Mouse (Mus musculus): Measurements from ENCODE around the gene Grm1.

Grm1 gene

GRCm38 (mm10) chr10:10834828-10835227 lies 247.3 kb downstream of the Grm1 start:
- DNase-seq (ENCODE audit: low read depth in 1 of 2, low spot score in 2 of 2): no peak

- no peak for DNase-seq (ENCODE audit: low read depth in 1 of 2, low spot score in 2 of 2)
Observed at GRCm38 (mm10) chr10:10831141-10831540, 251.0 kb downstream of the Grm1 start.

GRCm38 (mm10) chr10:10827308-10827707 lies 254.8 kb downstream of the Grm1 start:
- no peak for DNase-seq (ENCODE audit: low read depth in 1 of 2, low spot score in 2 of 2)

GRCm38 (mm10) chr10:10818061-10818460 lies 264.1 kb downstream of the Grm1 start:
- no peak for DNase-seq (ENCODE audit: low read depth in 1 of 2, low spot score in 2 of 2)

- DNase-seq (ENCODE audit: low read depth in 1 of 2, low spot score in 2 of 2): no peak
Observed at GRCm38 (mm10) chr10:10814631-10815216, 267.4 kb downstream of the Grm1 start.

GRCm38 (mm10) chr10:10812750-10813711 lies 269.1 kb downstream of the Grm1 start:
- no peak for DNase-seq (ENCODE audit: low read depth in 1 of 2, low spot score in 2 of 2)

GRCm38 (mm10) chr10:10809777-10810176 lies 272.4 kb downstream of the Grm1 start:
- no peak for DNase-seq (ENCODE audit: low read depth in 1 of 2, low spot score in 2 of 2)

- no peak for DNase-seq (ENCODE audit: low read depth in 1 of 2, low spot score in 2 of 2)
Observed at GRCm38 (mm10) chr10:10795321-10795720, 286.8 kb downstream of the Grm1 start.

GRCm38 (mm10) chr10:10790458-10790857 lies 291.7 kb downstream of the Grm1 start:
- DNase-seq (ENCODE audit: low read depth in 1 of 2, low spot score in 2 of 2): no peak

GRCm38 (mm10) chr10:10789967-10790366 lies 292.2 kb downstream of the Grm1 start:
- DNase-seq (ENCODE audit: low read depth in 1 of 2, low spot score in 2 of 2): no peak

- no peak for DNase-seq (ENCODE audit: low read depth in 1 of 2, low spot score in 2 of 2)
Observed at GRCm38 (mm10) chr10:10787906-10788416, 294.2 kb downstream of the Grm1 start.

- DNase-seq (ENCODE audit: low read depth in 1 of 2, low spot score in 2 of 2): no peak
Observed at GRCm38 (mm10) chr10:10785122-10785521, 297.0 kb downstream of the Grm1 start.

- DNase-seq (ENCODE audit: low read depth in 1 of 2, low spot score in 2 of 2): no peak
Observed at GRCm38 (mm10) chr10:10774827-10775226, 307.3 kb downstream of the Grm1 start.

GRCm38 (mm10) chr10:10763015-10763414 lies 319.1 kb downstream of the Grm1 start:
- DNase-seq (ENCODE audit: low read depth in 1 of 2, low spot score in 2 of 2): no peak

- no peak for DNase-seq (ENCODE audit: low read depth in 1 of 2, low spot score in 2 of 2)
Observed at GRCm38 (mm10) chr10:10761274-10761673, 320.9 kb downstream of the Grm1 start.

GRCm38 (mm10) chr10:10760801-10761200 lies 321.4 kb downstream of the Grm1 start:
- DNase-seq (ENCODE audit: low read depth in 1 of 2, low spot score in 2 of 2): no peak

- no peak for DNase-seq (ENCODE audit: low read depth in 1 of 2, low spot score in 2 of 2)
Observed at GRCm38 (mm10) chr10:10751033-10751432, 331.1 kb downstream of the Grm1 start.

- no peak for DNase-seq (ENCODE audit: low read depth in 1 of 2, low spot score in 2 of 2)
Observed at GRCm38 (mm10) chr10:10744097-10744496, 338.1 kb downstream of the Grm1 start.

GRCm38 (mm10) chr10:10742172-10742571 lies 340.0 kb downstream of the Grm1 start:
- DNase-seq (ENCODE audit: low read depth in 1 of 2, low spot score in 2 of 2): no peak

- no peak for DNase-seq (ENCODE audit: low read depth in 1 of 2, low spot score in 2 of 2)
Observed at GRCm38 (mm10) chr10:10741314-10741713, 340.8 kb downstream of the Grm1 start.

GRCm38 (mm10) chr10:10740729-10741128 lies 341.4 kb downstream of the Grm1 start:
- no peak for DNase-seq (ENCODE audit: low read depth in 1 of 2, low spot score in 2 of 2)

- DNase-seq (ENCODE audit: low read depth in 1 of 2, low spot score in 2 of 2): no peak
Observed at GRCm38 (mm10) chr10:10737041-10737681, 345.0 kb downstream of the Grm1 start.
